Mouse (Mus musculus): Measurements from ENCODE around the gene Ghrl. TPM values are rescaled to one million over a fixed set of nuclear protein-coding genes. Genes with fewer than 3 reads are reported as not detected.

Gene Ghrl
- polyA plus RNA-seq, 1 experiment from 2014 or later, result 1.0 TPM

GRCm38 (mm10) chr6:113695766-113696355 is 23.8 kb downstream of the Ghrl start:
- H3K27me3 ChIP-seq, result no peaks in the 10 kb centered on the region
- H3K4me2 ChIP-seq, result peak overlapping the region; percentile 98
- no peak for ATAC-seq
- 88% methylated on average over 4 of the region's 4 CpGs for WGBS
- H3K36me3 ChIP-seq (ENCODE audit: poor library complexity, severe bottlenecking), result peaks cover 10% of the 10 kb centered on the region; the same call in 1 of the 2 replicates
- H3K9me3 ChIP-seq (replicated peaks), result no peaks in the 10 kb centered on the region
- H3K27ac ChIP-seq, result no peak overlapping the region
- no peak overlapping the region for H3K9ac ChIP-seq
- H3K4me3 ChIP-seq, result peak overlapping the region; percentile 73
- H3K4me1 ChIP-seq, result peaks cover 34% of the 10 kb centered on the region

DNA sequence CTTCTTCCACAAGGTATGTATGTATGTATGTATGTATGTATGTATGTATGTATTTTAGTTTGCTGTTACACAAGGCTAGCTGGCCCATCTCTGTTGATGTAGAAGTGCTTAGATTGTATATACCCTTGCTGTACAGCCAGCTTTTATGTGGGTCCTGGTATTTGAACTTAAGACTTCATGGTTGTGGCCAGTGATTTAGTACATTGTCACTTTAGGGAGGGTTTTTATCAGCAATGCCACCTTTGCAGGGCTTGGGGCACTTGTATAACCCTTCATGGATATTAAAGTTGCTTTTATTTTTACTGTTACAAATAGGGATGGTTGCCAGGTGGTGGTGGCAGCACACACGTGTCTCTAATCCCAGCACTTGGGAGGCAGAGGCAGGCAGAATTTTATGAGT is 24.5 kb downstream of the Ghrl start:
- Histone ChIP-seq H3K36me3 (ENCODE audit: poor library complexity, severe bottlenecking) (peaks cover 7% of the 10 kb centered on the region; the same call in 1 of the 2 replicates), H3K9me3 (replicated peaks) (no peaks in the 10 kb centered on the region), H3K4me2 (no peak overlapping the region), H3K4me3 (no peak overlapping the region), H3K4me1 (peaks cover 33% of the 10 kb centered on the region), H3K27me3 (no peaks in the 10 kb centered on the region), H3K9ac (no peak overlapping the region), H3K27ac (no peak overlapping the region)
- ATAC-seq, result no peak
- WGBS, result 61% methylated on average over 1 of the region's 1 CpGs

- H3K36me3 ChIP-seq (ENCODE audit: poor library complexity, severe bottlenecking), result no peaks in the 10 kb centered on the region
- H3K4me1 ChIP-seq, result peaks cover 14% of the 10 kb centered on the region
- no peaks in the 10 kb centered on the region for H3K27me3 ChIP-seq
- no peak overlapping the region for H3K9ac ChIP-seq
- 93% methylated on average over 5 of the region's 5 CpGs for WGBS
- no peaks in the 10 kb centered on the region for H3K9me3 ChIP-seq (replicated peaks)
- no peak overlapping the region for H3K4me3 ChIP-seq
- no peak for ATAC-seq
- H3K4me2 ChIP-seq, result no peak overlapping the region
- no peak overlapping the region for H3K27ac ChIP-seq
Measured at GRCm38 (mm10) chr6:113693377-113693776, 26.3 kb downstream of the Ghrl start.

DNA sequence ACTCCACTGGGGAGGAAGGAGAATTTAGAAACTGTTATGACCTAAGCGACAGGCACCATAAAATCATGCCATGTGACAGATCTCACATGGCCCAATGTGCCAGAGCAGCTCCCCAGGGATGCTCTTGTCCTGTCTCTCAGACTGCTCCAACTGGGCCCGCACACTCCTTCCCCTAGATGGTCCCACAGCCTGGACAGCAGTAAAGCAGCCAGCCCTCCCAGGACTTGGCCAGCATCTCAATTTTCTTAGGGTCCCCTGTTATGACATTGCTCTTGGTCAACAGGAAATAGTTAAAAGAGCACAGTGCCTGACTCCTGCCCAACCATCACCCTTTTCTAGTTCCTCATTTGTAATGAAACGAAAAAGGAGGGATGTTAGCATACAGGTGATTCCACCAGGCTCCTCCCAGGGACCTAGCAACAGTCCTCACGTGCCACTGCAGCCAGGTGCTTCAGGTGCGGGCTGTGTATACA is 27.0 kb downstream of the Ghrl start:
- no peaks in the 10 kb centered on the region for H3K36me3 ChIP-seq (ENCODE audit: poor library complexity, severe bottlenecking)
- no peak for ATAC-seq
- no peak overlapping the region for H3K4me2 ChIP-seq
- H3K4me3 ChIP-seq, result no peak overlapping the region
- 84% methylated on average over 5 of the region's 5 CpGs for WGBS
- H3K9ac ChIP-seq, result no peak overlapping the region
- H3K4me1 ChIP-seq, result peaks cover 7% of the 10 kb centered on the region
- H3K27me3 ChIP-seq, result no peaks in the 10 kb centered on the region
- H3K27ac ChIP-seq, result no peak overlapping the region
- no peaks in the 10 kb centered on the region for H3K9me3 ChIP-seq (replicated peaks)

DNA sequence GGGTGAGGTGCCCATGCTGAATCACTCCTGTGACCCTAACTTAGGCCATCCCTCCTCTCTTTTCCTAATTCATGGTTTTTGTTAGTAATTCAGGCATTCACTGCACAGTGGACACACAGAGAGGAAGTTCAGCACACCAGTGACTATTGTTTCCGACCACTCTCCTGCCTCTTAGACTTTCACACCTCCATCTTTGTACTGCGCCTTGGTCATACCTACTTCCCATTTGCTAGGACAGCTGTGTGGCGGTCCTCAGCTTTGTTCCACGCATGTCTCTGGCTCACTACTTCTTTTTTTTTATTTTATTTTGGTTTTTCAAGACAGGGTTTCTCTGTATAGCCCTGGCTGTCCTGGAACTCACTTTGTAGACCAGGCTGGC is 28.6 kb downstream of the Ghrl start:
- H3K9ac ChIP-seq, result peak overlapping the region; percentile 26; the same call in 1 of the 2 replicates

GRCm38 (mm10) chr6:113690400-113691083 is 29.1 kb downstream of the Ghrl start:
- no peaks in the 10 kb centered on the region for H3K9me3 ChIP-seq (replicated peaks)
- H3K9ac ChIP-seq, result peak overlapping the region; percentile 26; the same call in 1 of the 2 replicates
- 0 out of 2 replicates have a peak overlapping the region, but pooled peaks have one; percentile 40 for H3K27ac ChIP-seq
- WGBS, result 23% methylated on average over 14 of the region's 14 CpGs
- no peaks in the 10 kb centered on the region for H3K36me3 ChIP-seq (ENCODE audit: poor library complexity, severe bottlenecking)
- H3K4me2 ChIP-seq, result no peak overlapping the region
- no peak overlapping the region for H3K4me3 ChIP-seq
- H3K4me1 ChIP-seq, result no peaks in the 10 kb centered on the region
- no peak for ATAC-seq
- no peaks in the 10 kb centered on the region for H3K27me3 ChIP-seq

More for the DNA sequence above, 28.6 kb downstream of the Ghrl start:
- Histone ChIP-seq H3K36me3 (ENCODE audit: poor library complexity, severe bottlenecking) (no peaks in the 10 kb centered on the region), H3K4me2 (no peak overlapping the region), H3K9me3 (replicated peaks) (no peaks in the 10 kb centered on the region), H3K4me1 (peaks cover 2% of the 10 kb centered on the region), H3K27me3 (no peaks in the 10 kb centered on the region), H3K4me3 (no peak overlapping the region), H3K27ac (0 out of 2 replicates have a peak overlapping the region, but pooled peaks have one; percentile 40)
- 86% methylated on average over 4 of the region's 4 CpGs for WGBS
- no peak for ATAC-seq

DNA sequence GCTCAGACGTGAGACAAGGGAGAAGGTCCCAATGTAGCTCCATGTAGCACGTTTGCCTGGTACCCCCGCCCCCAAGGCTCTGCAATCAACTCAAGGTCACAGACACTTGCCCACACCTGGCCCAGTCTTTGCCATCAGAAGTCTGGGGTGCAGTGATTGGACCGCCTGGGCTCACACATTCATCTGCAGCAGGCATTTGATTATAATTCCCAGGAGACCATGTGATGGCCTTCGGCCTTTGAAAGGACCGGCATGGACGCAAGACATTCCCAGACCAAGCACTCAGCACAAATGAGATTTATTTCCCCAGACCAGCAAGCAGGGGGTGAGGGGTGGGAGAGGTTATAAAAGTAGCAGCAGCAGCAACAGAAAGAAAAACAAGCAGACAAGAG is 29.7 kb downstream of the Ghrl start:
- Histone ChIP-seq H3K9me3 (replicated peaks) (no peaks in the 10 kb centered on the region), H3K4me3 (no peak overlapping the region), H3K4me1 (no peaks in the 10 kb centered on the region), H3K36me3 (ENCODE audit: poor library complexity, severe bottlenecking) (no peaks in the 10 kb centered on the region), H3K4me2 (no peak overlapping the region), H3K27me3 (no peaks in the 10 kb centered on the region), H3K27ac (no peak overlapping the region), H3K9ac (0 out of 2 replicates have a peak overlapping the region, but pooled peaks have one; percentile 26)
- 42% methylated on average over 7 of the region's 7 CpGs for WGBS
- no peak for ATAC-seq

- Histone ChIP-seq H3K4me3 (no peak overlapping the region), H3K4me2 (no peak overlapping the region), H3K9me3 (replicated peaks) (no peaks in the 10 kb centered on the region), H3K36me3 (ENCODE audit: poor library complexity, severe bottlenecking) (no peaks in the 10 kb centered on the region), H3K27ac (no peak overlapping the region), H3K27me3 (no peaks in the 10 kb centered on the region), H3K4me1 (no peaks in the 10 kb centered on the region), H3K9ac (no peak overlapping the region)
- WGBS, result 48% methylated on average over 8 of the region's 8 CpGs
- no peak for ATAC-seq
Measured at GRCm38 (mm10) chr6:113686551-113687125, 33.0 kb downstream of the Ghrl start.

- no peaks in the 10 kb centered on the region for H3K27me3 ChIP-seq
- H3K9ac ChIP-seq, result no peak overlapping the region
- no peak overlapping the region for H3K27ac ChIP-seq
- H3K36me3 ChIP-seq (ENCODE audit: poor library complexity, severe bottlenecking), result no peaks in the 10 kb centered on the region
- no peak overlapping the region for H3K4me3 ChIP-seq
- no peak for ATAC-seq
- H3K4me2 ChIP-seq, result no peak overlapping the region
- 90% methylated on average over 10 of the region's 10 CpGs for WGBS
- H3K9me3 ChIP-seq (replicated peaks), result no peaks in the 10 kb centered on the region
- H3K4me1 ChIP-seq, result no peaks in the 10 kb centered on the region
Measured at GRCm38 (mm10) chr6:113683081-113683825, 36.4 kb downstream of the Ghrl start.

DNA sequence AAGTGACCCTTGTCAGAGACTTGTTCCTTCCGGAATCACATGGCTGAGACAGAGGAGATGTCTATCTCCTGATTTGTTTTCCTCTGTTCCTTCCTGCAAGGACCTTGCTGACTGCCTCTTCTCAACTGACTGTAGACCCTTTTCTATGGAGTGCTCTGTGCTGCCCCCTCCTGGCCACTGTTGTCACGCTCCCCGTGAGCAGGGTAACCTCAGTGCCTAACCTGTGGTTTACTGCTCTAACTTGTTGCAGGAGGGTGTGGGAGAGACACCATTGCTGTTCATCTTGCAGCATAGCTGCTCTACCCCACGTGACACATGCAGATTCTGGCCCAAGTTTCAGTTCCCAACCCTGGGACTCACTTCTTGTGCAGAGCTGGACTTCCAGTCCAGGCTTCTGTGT is 38.4 kb downstream of the Ghrl start:
- WGBS, result 17% methylated on average over 4 of the region's 4 CpGs
- Histone ChIP-seq H3K4me3 (no peak overlapping the region), H3K9ac (no peak overlapping the region), H3K4me1 (no peaks in the 10 kb centered on the region), H3K36me3 (ENCODE audit: poor library complexity, severe bottlenecking) (no peaks in the 10 kb centered on the region), H3K9me3 (replicated peaks) (no peaks in the 10 kb centered on the region), H3K27ac (no peak overlapping the region), H3K27me3 (no peaks in the 10 kb centered on the region), H3K4me2 (no peak overlapping the region)
- ATAC-seq, result peak; percentile 33; the same call in 1 of the 2 replicates

GRCm38 (mm10) chr6:113679993-113680566 is 39.6 kb downstream of the Ghrl start:
- no peaks in the 10 kb centered on the region for H3K9me3 ChIP-seq (replicated peaks)
- no peaks in the 10 kb centered on the region for H3K27me3 ChIP-seq
- no peak for ATAC-seq
- H3K4me2 ChIP-seq, result no peak overlapping the region
- no peak overlapping the region for H3K4me3 ChIP-seq
- H3K4me1 ChIP-seq, result no peaks in the 10 kb centered on the region
- no peak overlapping the region for H3K27ac ChIP-seq
- WGBS, result 87% methylated on average over 9 of the region's 9 CpGs
- no peak overlapping the region for H3K9ac ChIP-seq
- H3K36me3 ChIP-seq (ENCODE audit: poor library complexity, severe bottlenecking), result no peaks in the 10 kb centered on the region

Measured in forebrain, embryonic 13.5 days (tissue).